Mouse (Mus musculus) layer of hippocampus, postnatal 10 days (tissue): ENCODE results near the gene Gucy2e. TPM values are rescaled to one million over a fixed set of nuclear protein-coding genes. Genes with fewer than 3 reads are reported as not detected.

Experiments used
- DNase-seq, 2 experiments: peaks; one replicate each; pipeline ENCODE4 v3.0.0; 2021; ENCODE audit warnings: low spot score in 2 of 2
- total RNA-seq, 2 experiments: library from RNA; stranded (reverse); gene quantifications; 2 replicates each; pipeline ENCODE4 v1.2.3; 2021

Gucy2e gene
- total RNA-seq, 2 experiments from 2014 or later = 0.60 to 0.94 TPM

GRCm38 (mm10) chr11:69236061-69236925, 543 bp downstream of the Gucy2e start:
- no peak for DNase-seq

DNA sequence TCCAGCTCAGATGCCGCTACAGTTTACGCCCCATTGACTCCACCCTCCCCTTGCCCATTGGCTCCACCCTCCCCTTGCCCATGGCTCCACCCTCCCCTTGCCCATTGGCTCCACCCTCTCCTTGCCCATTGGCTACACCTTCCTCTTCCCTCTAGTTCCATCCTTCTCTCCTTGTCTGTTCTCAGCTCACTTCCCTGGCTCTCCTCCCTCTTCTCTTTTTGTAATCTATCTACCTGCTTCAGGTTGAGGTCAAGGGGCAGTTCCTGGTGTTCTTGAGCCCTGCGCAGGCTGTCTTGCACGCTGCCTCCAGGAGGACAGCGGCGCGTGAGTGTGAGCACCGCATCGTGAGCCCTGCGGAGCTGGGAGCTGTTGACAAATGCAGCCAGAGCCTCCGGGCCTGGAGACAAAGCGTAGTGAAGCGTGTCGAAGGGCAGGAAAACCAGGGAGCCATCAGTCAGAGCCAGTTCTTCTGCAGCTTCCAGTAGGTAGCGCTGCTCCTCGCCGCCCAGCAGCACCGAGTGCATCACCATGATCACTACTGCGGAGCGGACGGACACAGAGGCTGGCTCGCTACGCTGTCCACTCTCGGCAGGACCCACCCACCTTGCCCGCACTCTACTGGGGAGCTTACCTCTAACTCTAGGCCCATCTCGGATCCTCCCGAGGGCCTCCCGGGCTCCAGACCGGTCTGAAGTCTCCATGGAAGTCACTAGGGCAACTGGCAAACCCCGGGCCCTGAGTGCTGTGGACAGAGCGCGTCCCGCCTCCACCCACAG, 1.4 kb downstream of the Gucy2e start:
- peak; percentile 73 to 79 for DNase-seq

DNA sequence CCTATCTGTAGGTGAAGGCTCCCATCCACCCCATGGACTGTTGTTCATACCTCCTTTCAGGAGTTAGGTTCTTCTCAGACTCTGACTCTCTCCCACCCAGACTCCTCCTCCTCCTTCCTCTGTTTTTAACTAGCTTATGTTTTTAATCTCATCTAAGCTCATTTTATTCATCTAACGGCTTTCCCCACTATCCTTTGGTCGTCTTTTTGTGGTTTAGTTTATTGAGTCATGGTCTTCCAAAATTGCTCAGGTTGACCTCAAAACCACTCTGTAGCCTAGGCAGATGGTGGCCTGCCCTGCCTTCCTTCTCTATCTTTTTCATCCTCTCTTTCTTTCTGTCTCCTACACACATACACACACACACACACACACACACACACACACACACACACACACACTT, 3.7 kb downstream of the Gucy2e start:
- no peak for DNase-seq

DNA sequence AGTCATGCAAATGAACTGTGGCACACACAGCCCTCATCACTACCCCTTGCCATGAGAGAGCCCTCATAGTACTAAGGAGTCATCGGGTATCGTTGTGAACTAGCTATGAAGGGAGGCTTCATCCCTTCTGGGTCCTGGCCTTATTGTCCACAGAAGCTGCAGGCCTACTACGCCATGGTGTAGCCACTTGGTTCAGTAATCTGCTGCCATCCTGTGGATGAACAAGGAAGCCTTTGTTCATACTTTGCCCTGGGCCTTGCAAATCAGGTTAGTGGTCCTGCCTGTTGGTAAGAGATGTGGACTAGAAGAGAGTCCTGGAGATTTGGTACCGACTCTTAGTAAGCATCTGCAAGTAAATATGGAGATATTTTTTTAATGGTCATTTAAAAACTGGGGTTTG, 6.4 kb downstream of the Gucy2e start:
- no peak for DNase-seq

DNA sequence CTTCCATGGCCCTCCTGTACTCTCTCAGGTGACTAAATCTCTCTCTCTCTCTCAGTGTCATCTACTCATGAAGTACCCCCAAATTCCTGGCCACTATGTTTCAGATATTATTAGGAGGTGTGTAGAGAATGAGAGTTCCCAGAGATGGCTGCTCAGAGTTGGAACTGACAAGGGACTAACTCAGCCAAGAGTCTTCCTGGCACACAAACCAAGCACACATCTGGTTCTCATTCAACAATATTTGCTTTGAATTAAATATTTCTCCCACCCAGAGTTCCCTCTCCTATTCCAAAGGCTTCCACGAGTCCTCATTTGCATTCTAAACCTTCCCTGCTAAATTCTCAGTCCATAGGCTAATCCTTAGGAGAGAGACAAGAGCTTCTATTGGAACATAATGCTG, 11.1 kb downstream of the Gucy2e start:
- no peak for DNase-seq

DNA sequence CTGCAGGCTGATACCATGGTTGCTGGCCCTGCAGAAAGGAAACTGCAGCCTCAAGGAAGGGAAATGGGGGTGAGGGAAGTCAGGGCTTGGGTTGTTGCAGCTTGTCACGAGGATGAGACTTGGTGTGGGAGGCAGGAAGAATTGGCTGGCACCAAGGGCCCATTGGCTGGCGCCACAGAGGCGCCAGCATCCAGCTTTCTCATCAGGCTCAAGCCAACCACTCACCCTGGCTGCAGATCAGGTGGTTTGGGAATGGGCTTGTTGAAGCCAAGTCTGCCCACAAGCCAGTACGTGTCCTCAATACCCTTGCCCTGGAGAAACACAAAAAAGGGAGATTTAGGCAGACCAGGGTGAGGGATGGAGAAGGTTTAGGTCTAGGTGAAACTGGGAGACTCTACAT, 13.7 kb downstream of the Gucy2e start:
- DNase-seq = peak; percentile 16 to 29

GRCm38 (mm10) chr11:69221070-69221469, 15.8 kb downstream of the Gucy2e start:
- DNase-seq = no peak

- no peak for DNase-seq
Observed at GRCm38 (mm10) chr11:69218661-69219060, 18.2 kb downstream of the Gucy2e start.

DNA sequence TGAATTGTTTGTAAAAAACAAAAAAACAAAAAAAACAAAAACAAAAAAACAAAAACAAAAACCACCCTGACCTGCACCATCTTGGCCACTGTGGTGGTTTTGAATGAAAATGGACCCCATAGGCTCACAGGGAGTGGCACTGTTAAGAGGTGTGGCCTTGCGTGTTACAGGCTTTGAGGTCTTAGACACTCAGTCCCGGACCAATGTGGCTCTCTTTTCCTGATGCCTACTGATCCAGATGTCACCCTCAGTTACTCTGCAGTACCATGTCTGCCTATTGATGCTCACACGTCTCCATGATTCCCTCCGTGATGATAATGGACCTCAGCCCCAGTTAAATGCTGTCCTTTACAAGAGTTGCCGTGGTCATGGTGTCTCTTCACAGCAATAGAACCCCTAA, 19.4 kb downstream of the Gucy2e start:
- DNase-seq = no peak

GRCm38 (mm10) chr11:69211431-69211830, 25.4 kb downstream of the Gucy2e start:
- peak; percentile 46 to 58 for DNase-seq

- no peak for DNase-seq
Observed at GRCm38 (mm10) chr11:69202469-69203230, 34.2 kb downstream of the Gucy2e start.

GRCm38 (mm10) chr11:69200231-69200630, 36.6 kb downstream of the Gucy2e start:
- no peak for DNase-seq

DNA sequence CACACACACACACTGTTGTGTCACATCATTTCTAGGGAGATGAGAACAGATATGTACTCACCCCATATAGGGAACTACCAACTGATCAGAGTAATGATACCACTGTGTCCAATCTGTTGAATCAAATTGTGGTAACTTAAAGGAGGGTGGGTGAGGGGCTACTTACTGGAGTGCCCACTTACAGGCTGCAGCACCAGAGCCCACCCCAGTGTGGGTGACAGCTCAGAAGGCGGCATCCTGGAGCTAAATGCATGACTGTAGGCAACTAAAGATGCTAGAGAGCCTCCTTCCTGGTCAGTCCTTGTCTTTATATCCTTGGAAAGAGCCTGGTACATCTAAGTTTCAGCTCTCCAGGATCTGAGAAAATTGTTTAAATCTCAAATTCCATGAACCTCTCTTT, 37.6 kb downstream of the Gucy2e start:
- no peak for DNase-seq

DNA sequence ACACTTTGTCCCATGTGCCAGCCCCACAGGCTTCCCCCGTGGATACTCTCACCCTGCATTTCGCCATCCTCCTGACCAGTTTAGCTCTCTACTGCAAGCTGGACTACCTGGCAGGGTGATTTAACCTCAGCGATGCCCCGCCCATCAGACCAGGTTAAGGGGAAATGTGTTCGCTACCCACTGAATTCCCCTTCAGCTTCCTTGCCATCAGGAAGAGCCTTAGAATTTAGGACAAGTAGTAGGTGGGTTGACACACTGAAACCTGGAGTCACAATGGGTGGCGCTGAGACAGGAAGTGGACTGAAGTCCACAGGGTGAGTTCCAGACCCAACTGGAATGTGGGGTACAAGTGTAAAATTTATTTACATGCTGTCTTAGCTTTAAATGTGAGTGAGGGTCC, 39.1 kb downstream of the Gucy2e start, which contains the start of gene Alox8:
Gene Alox8 (minus strand): TSS at position 101 of the 400 bp plus-strand sequence.
- no peak for DNase-seq

- peak in 1 of 2 experiments; percentile 22 for DNase-seq
Observed at GRCm38 (mm10) chr11:69197194-69197593, 39.6 kb downstream of the Gucy2e start.

GRCm38 (mm10) chr11:69196766-69197165, 40.1 kb downstream of the Gucy2e start:
- DNase-seq = peak in 1 of 2 experiments; percentile 24

- DNase-seq = peak; percentile 48 to 65
Observed at GRCm38 (mm10) chr11:69192840-69193239, 44.0 kb downstream of the Gucy2e start.

DNA sequence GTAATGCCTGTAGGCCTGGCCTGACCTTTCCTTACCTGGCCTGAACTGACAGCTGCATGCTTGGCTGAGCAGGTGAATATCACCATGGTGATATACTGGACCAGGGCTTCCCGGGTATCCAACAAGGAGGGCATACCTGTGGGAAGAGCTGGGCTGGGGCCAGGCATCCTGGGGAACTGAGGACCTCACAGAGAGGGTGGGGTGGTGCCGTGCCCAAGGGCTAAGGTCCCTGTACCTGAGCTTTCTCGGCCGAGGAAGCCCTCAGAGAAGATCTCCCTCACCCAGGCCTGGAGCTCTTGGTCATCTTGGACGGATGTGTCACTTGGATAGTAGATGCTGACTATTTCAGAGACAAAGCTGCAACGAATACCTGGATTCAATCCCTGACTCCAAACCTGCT, 50.9 kb downstream of the Gucy2e start:
- DNase-seq = no peak

GRCm38 (mm10) chr11:69185031-69185430, 51.8 kb downstream of the Gucy2e start:
- DNase-seq = no peak

DNA sequence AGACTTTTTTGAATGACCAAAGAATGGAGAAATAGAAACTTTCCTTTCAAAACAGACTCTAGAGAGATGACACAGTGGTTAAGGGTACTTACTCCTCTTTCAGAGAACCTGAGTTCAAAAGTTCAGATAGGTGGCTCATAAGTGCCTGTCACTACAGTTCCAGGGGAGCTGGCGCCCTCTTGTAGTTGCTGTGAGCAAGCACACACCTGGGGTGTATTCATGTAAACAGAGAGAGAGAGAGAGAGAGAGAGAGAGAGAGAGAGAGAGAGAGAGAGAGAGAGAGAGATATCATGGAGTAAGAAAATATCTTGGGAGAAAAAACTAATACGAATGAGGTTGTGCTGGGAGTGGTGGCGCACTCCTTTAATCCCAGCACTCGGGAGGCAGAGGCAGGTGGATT, 56.7 kb downstream of the Gucy2e start:
- DNase-seq = no peak

DNA sequence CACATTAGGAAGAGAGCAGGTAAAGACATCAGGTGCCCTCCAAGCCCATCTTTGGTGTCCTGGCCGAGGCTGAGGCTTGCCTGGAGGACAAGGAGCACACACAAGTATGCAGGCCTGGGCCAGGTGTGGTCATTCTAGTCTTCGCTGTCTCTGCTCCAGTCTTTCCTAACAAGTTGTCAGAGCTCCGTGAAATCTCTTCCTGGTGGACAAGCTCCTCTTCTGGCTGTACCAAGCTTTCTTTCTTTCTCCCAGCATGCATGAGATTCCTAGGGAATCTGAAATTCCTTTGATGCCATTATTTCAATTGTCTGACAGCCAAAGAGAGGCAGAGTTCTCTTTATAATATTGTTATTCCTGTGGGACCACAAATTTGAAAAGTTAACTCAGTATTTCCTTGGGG, 57.3 kb downstream of the Gucy2e start:
- no peak for DNase-seq
